Mouse (Mus musculus) limb, embryonic 11.5 days (tissue): ENCODE data around the gene Defb22. TPM values are rescaled to one million over a fixed set of nuclear protein-coding genes. Genes with fewer than 3 reads are reported as not detected.

Experiments used
- ATAC-seq: fragments of 200-750 bp; cut with Nextera tagmentation; 2 replicates; pipeline ENCODE4 v1.8.0; 2017; ENCODE audit warnings: low read depth; ENCODE audit not compliant: insufficient number of reproducible peaks, low FRiP score, low TSS enrichment
- DNase-seq: peaks from one replicate; pipeline ENCODE4 v3.0.0-alpha.2; 2015; ENCODE audit warnings: low spot score
- H3K27ac ChIP-seq: fragments of 300-500 bp; sonication (generic); replicated peaks from 2 replicates; pipeline ENCODE4 v1.5.1; 2014; ENCODE audit warnings: low read depth, mild to moderate bottlenecking, low read length
- H3K27me3 ChIP-seq: fragments of 300-500 bp; sonication (generic); 2 replicates; pipeline ENCODE4 v1.6.1; 2014; ENCODE audit warnings: mild to moderate bottlenecking, low read length, mixed read lengths; ENCODE audit not compliant: control insufficient read depth, insufficient read depth
- H3K36me3 ChIP-seq: fragments of 300-500 bp; sonication (generic); 2 replicates; pipeline ENCODE4 v1.6.1; 2014; ENCODE audit warnings: mild to moderate bottlenecking, low read length, moderate library complexity, mixed read lengths; ENCODE audit not compliant: control insufficient read depth, insufficient read depth
- H3K4me1 ChIP-seq: fragments of 300-500 bp; sonication (generic); 2 replicates; pipeline ENCODE4 v1.6.1; 2014; ENCODE audit warnings: low read length, mixed read lengths; ENCODE audit not compliant: control insufficient read depth, insufficient read depth
- H3K4me2 ChIP-seq: fragments of 300-500 bp; sonication (generic); 2 replicates; pipeline ENCODE4 v1.6.1; 2014; ENCODE audit warnings: low read depth, mild to moderate bottlenecking, moderate library complexity; ENCODE audit not compliant: severe bottlenecking
- H3K4me3 ChIP-seq: fragments of 300-500 bp; sonication (generic); 2 replicates; pipeline ENCODE4 v1.5.1; 2014; ENCODE audit warnings: low read depth, low read length
- H3K9ac ChIP-seq: fragments of 300-500 bp; sonication (generic); 2 replicates; pipeline ENCODE4 v1.6.1; 2014; ENCODE audit warnings: mild to moderate bottlenecking, low read length
- H3K9me3 ChIP-seq: fragments of 300-500 bp; sonication (generic); 2 replicates; pipeline ENCODE4 v1.6.1; 2016; ENCODE audit warnings: low read length; ENCODE audit not compliant: control insufficient read depth
- WGBS: fragments of 180-500 bp; shearing (Covaris S2); extraction: QIAGEN DNeasy Blood & Tissue Kit; methylation state at CpG from one replicate; pipeline ENCODE4 v1.1.7; 2014; 5-methylcytosine and 5-hydroxymethylcytosine counted together
- polyA plus RNA-seq: library from polyadenylated mRNA; unstranded; fragments of >200 nt; fragmentation: Nextera tagmentation; extraction: Ambion mirVana; gene quantifications from 2 replicates; pipeline ENCODE4 v1.2.1, GENCODE M21; 2014

Defb22 gene
- polyA plus RNA-seq, 1 experiment from 2014 or later, result not detected

GRCm38 (mm10) chr2:152487024-152487423 lies 2.9 kb downstream of the Defb22 start:
- H3K4me3 ChIP-seq, result no peak overlapping the region
- no peak overlapping the region for H3K4me2 ChIP-seq
- no peak overlapping the region for H3K9ac ChIP-seq
- no peak for ATAC-seq
- H3K27ac ChIP-seq, result no peak overlapping the region
- no peaks in the 10 kb centered on the region for H3K36me3 ChIP-seq
- no peaks in the 10 kb centered on the region for H3K27me3 ChIP-seq
- WGBS, result 75% methylated on average over 2 of the region's 2 CpGs
- no peaks in the 10 kb centered on the region for H3K9me3 ChIP-seq
- DNase-seq, result peak; percentile 36
- H3K4me1 ChIP-seq, result no peaks in the 10 kb centered on the region

- H3K4me1 ChIP-seq, result no peaks in the 10 kb centered on the region
These were observed 8.2 kb downstream of the Defb22 start for GRCm38 (mm10) chr2:152481726-152482125.

GRCm38 (mm10) chr2:152480881-152481280 lies 9.1 kb downstream of the Defb22 start:
- Histone ChIP-seq H3K27me3 (no peaks in the 10 kb centered on the region), H3K27ac (no peak overlapping the region), H3K9me3 (no peaks in the 10 kb centered on the region), H3K36me3 (no peaks in the 10 kb centered on the region), H3K4me3 (no peak overlapping the region), H3K4me1 (no peaks in the 10 kb centered on the region), H3K4me2 (no peak overlapping the region), H3K9ac (no peak overlapping the region)
- ATAC-seq, result no peak
- DNase-seq, result no peak
- 87% methylated on average over 3 of the region's 3 CpGs for WGBS

More at GRCm38 (mm10) chr2:152481726-152482125, 8.2 kb downstream of the Defb22 start:
- no peak overlapping the region for H3K27ac ChIP-seq
- no peak for ATAC-seq
- H3K27me3 ChIP-seq, result no peaks in the 10 kb centered on the region
- no peak for DNase-seq
- 76% methylated on average over 7 of the region's 7 CpGs for WGBS
- no peak overlapping the region for H3K4me3 ChIP-seq
- H3K4me2 ChIP-seq, result no peak overlapping the region
- H3K9me3 ChIP-seq, result no peaks in the 10 kb centered on the region
- no peaks in the 10 kb centered on the region for H3K36me3 ChIP-seq
- H3K9ac ChIP-seq, result no peak overlapping the region

GRCm38 (mm10) chr2:152476763-152477162 lies 13.2 kb downstream of the Defb22 start, which contains the start of gene Defb20:
Defb20 (plus strand) TSS chr2:152477063.
- H3K36me3 ChIP-seq, result no peaks in the 10 kb centered on the region
- no peak within 1 kb of the TSS for H3K27ac ChIP-seq
- 60% methylated on average over 2 of the region's 2 CpGs for WGBS
- no peak within 1 kb of the TSS for H3K4me3 ChIP-seq
- H3K4me2 ChIP-seq, result no peak within 1 kb of the TSS
- DNase-seq (no peak), ATAC-seq (no peak)
- no peaks in the 10 kb centered on the region for H3K4me1 ChIP-seq
- no peaks in the 10 kb centered on the region for H3K9me3 ChIP-seq
- H3K9ac ChIP-seq, result no peak within 1 kb of the TSS
- no peaks in the 10 kb centered on the region for H3K27me3 ChIP-seq

- Histone ChIP-seq H3K9me3 (no peaks in the 10 kb centered on the region), H3K4me3 (no peak overlapping the region), H3K27me3 (no peaks in the 10 kb centered on the region), H3K36me3 (no peaks in the 10 kb centered on the region), H3K9ac (no peak overlapping the region), H3K27ac (no peak overlapping the region), H3K4me1 (no peaks in the 10 kb centered on the region), H3K4me2 (no peak overlapping the region)
- no peak for ATAC-seq
- no peak for DNase-seq
- 42% methylated on average over 3 of the region's 3 CpGs for WGBS
These were observed 17.5 kb downstream of the Defb22 start for GRCm38 (mm10) chr2:152472434-152472833.

GRCm38 (mm10) chr2:152470973-152471372 lies 19.0 kb downstream of the Defb22 start:
- Histone ChIP-seq H3K9ac (no peak overlapping the region), H3K4me3 (no peak overlapping the region), H3K9me3 (no peaks in the 10 kb centered on the region), H3K27me3 (no peaks in the 10 kb centered on the region), H3K4me1 (no peaks in the 10 kb centered on the region), H3K4me2 (no peak overlapping the region), H3K36me3 (no peaks in the 10 kb centered on the region), H3K27ac (no peak overlapping the region)
- WGBS, result 37% methylated on average over 7 of the region's 7 CpGs
- DNase-seq (peak; percentile 62), ATAC-seq (no peak)

GRCm38 (mm10) chr2:152464570-152465150 lies 25.3 kb downstream of the Defb22 start, which contains the start of gene Defb23:
Defb23 (minus strand) TSS chr2:152464620.
- no peak within 1 kb of the TSS for H3K4me2 ChIP-seq
- no peaks in the 10 kb centered on the region for H3K27me3 ChIP-seq
- no peak within 1 kb of the TSS for H3K27ac ChIP-seq
- no peak within 1 kb of the TSS for H3K4me3 ChIP-seq
- H3K9ac ChIP-seq, result no peak within 1 kb of the TSS
- no peaks in the 10 kb centered on the region for H3K9me3 ChIP-seq
- ATAC-seq, result no peak
- no peaks in the 10 kb centered on the region for H3K36me3 ChIP-seq
- no peak for DNase-seq
- WGBS, result 85% methylated on average over 3 of the region's 3 CpGs
- H3K4me1 ChIP-seq, result no peaks in the 10 kb centered on the region

GRCm38 (mm10) chr2:152459241-152459640 lies 30.7 kb downstream of the Defb22 start:
- H3K4me3 ChIP-seq, result no peak overlapping the region
- H3K9ac ChIP-seq, result no peak overlapping the region
- no peaks in the 10 kb centered on the region for H3K4me1 ChIP-seq
- H3K27ac ChIP-seq, result no peak overlapping the region
- H3K4me2 ChIP-seq, result no peak overlapping the region
- no peaks in the 10 kb centered on the region for H3K9me3 ChIP-seq
- no peaks in the 10 kb centered on the region for H3K36me3 ChIP-seq
- ATAC-seq, result no peak
- 49% methylated on average over 13 of the region's 13 CpGs for WGBS
- H3K27me3 ChIP-seq, result no peaks in the 10 kb centered on the region
- DNase-seq, result no peak
